Mouse (Mus musculus) heart, postnatal 25 days (tissue): ENCODE results near the gene Erh. TPM values are rescaled to one million over a fixed set of nuclear protein-coding genes. Genes with fewer than 3 reads are reported as not detected.

Experiments used
- DNase-seq: peaks from one replicate; pipeline ENCODE4 v3.0.0; 2022; ENCODE audit warnings: low spot score
- intact Hi-C: fragments of 180-260 bp; cut with DNase I; formaldehyde crosslinking; loops from one replicate; pipeline ENCODE4 v1.15.1; 2025
- total RNA-seq, 2 experiments: library from RNA; stranded (reverse); gene quantifications; 2 replicates each; pipeline ENCODE4 v1.2.3; 2021

Erh gene
- total RNA-seq, result 10 to 100 TPM; 25.0 to 26.1 TPM

GRCm38 (mm10) chr12:80643693-80644505, at the start of gene Erh, which contains the start of gene Slc39a9:
Erh (minus strand) TSS chr12:80644341.
Slc39a9 (plus strand) TSS chr12:80643883.
- peak; percentile 86 for DNase-seq
- intact Hi-C loops, result no loop called here

GRCm38 (mm10) chr12:80693700-80694099, 49.6 kb upstream of the Erh start:
- intact Hi-C loops, result no loop called here
- no peak for DNase-seq

GRCm38 (mm10) chr12:80692269-80692972, 48.3 kb upstream of the Erh start, which contains the start of gene Plekhd1:
Plekhd1 (plus strand) TSS chr12:80692591.
- intact Hi-C loops, result no loop called here
- DNase-seq, result no peak

GRCm38 (mm10) chr12:80691671-80692091, 47.5 kb upstream of the Erh start:
- DNase-seq, result no peak

GRCm38 (mm10) chr12:80689696-80690095, 45.6 kb upstream of the Erh start:
- DNase-seq, result no peak
- intact Hi-C loops, result no loop called here

More at GRCm38 (mm10) chr12:80691671-80692091, 47.5 kb upstream of the Erh start:
- intact Hi-C loops, result no loop called here

GRCm38 (mm10) chr12:80687788-80688211, 43.7 kb upstream of the Erh start:
- no peak for DNase-seq
- intact Hi-C loops, result no loop called here

GRCm38 (mm10) chr12:80684316-80684715, 40.2 kb upstream of the Erh start:
- no peak for DNase-seq
- intact Hi-C loops, result no loop called here

GRCm38 (mm10) chr12:80683554-80683953, 39.4 kb upstream of the Erh start:
- intact Hi-C loops, result no loop called here
- DNase-seq, result no peak

- intact Hi-C loops, result no loop called here
- no peak for DNase-seq
Measured at GRCm38 (mm10) chr12:80681340-80681739, 37.2 kb upstream of the Erh start.

GRCm38 (mm10) chr12:80673170-80673569, 29.0 kb upstream of the Erh start:
- intact Hi-C loops, result loop anchor here (5.0 kb wide), 1 partner anchor 171 kb away; no protein-coding TSS in a partner anchor

GRCm38 (mm10) chr12:80668391-80668790, 24.2 kb upstream of the Erh start:
- no peak for DNase-seq
- intact Hi-C loops, result no loop called here

More at GRCm38 (mm10) chr12:80673170-80673569, 29.0 kb upstream of the Erh start:
- no peak for DNase-seq

- intact Hi-C loops, result no loop called here
- no peak for DNase-seq
Measured at GRCm38 (mm10) chr12:80663935-80664334, 19.8 kb upstream of the Erh start.

- DNase-seq, result no peak
- intact Hi-C loops, result no loop called here
Measured at GRCm38 (mm10) chr12:80662322-80662721, 18.2 kb upstream of the Erh start.

- intact Hi-C loops, result no loop called here
Measured at GRCm38 (mm10) chr12:80658661-80659060, 14.5 kb upstream of the Erh start.

GRCm38 (mm10) chr12:80654659-80655025, 10.5 kb upstream of the Erh start:
- intact Hi-C loops, result no loop called here
- DNase-seq, result no peak

More at GRCm38 (mm10) chr12:80658661-80659060, 14.5 kb upstream of the Erh start:
- DNase-seq, result no peak

GRCm38 (mm10) chr12:80653951-80654658, 10.0 kb upstream of the Erh start:
- DNase-seq, result no peak
- intact Hi-C loops, result no loop called here

GRCm38 (mm10) chr12:80646377-80646776, 2.2 kb upstream of the Erh start:
- intact Hi-C loops, result no loop called here
- DNase-seq, result no peak

GRCm38 (mm10) chr12:80644506-80644868, 346 bp upstream of the Erh start:
- no peak for DNase-seq
- intact Hi-C loops, result no loop called here

GRCm38 (mm10) chr12:80642725-80643692, 1.1 kb downstream of the Erh start:
- intact Hi-C loops, result no loop called here
- DNase-seq, result no peak
